Mouse (Mus musculus): ENCODE measurements around the gene Trip6. TPM values are rescaled to one million over a fixed set of nuclear protein-coding genes. Genes with fewer than 3 reads are reported as not detected.
A peak's percentile ranks its signal among the peaks of the same experiment; 100 is the strongest.

The Trip6 gene
- polyA plus RNA-seq, 1 experiment from 2014 or later, result 8.2 TPM

DNA sequence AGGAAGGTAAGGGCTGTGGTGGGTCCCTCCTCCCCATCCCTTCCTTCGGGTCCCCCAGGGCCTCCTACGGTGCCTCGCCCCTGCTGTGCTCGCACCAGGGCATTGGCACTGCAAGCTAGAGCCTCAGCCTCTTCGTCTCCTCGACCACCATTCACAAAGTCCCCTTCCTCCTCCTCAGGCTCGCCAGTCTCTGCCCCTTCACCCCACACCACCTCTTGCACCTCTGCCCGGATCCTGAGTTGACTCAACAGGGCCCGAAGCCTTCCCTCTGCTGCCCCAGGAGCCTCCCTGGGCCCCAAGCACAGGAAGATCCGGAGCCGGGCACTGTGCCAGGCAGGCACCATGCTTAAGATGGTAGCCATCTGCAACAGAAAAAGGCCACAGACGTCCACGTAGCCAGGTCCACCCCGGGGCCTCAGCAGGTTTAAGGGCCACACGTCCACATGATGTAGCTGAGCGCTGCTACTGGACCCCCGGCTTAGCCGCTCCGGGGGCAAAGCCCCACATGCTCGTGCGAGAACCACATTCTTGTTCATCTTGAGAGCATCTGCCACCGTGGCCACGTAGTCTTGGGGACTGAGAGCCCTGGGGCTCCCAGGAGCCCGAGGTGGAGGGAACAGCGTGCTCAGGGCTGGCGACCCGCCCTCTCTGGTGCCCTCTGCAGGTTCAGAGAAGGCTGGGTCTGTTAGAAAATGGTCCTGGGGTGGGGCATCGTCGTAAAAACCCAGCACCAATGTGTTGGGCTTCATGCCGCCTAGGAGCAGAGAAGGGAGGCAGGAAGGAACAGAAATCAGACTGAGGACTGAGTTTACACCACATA is 1.1 kb upstream of the Trip6 start:
- peaks cover 1% of the 10 kb centered on the region; the same call in 1 of the 2 replicates for H3K36me3 ChIP-seq (replicated peaks)
- no peaks in the 10 kb centered on the region for H3K9me3 ChIP-seq (replicated peaks)
- no peak overlapping the region for H3K4me3 ChIP-seq (replicated peaks)
- H3K9ac ChIP-seq, result no peak overlapping the region
- WGBS (ENCODE audit: insufficient replicate concordance), result 52% methylated on average over 28 of the region's 30 CpGs
- H3K4me2 ChIP-seq, result no peak overlapping the region
- peaks cover 54% of the 10 kb centered on the region for H3K4me1 ChIP-seq (replicated peaks)
- H3K27ac ChIP-seq (replicated peaks), result no peak overlapping the region
- 0 out of 2 replicates have a peak, but pooled peaks cover 4% of the 10 kb centered on the region for H3K27me3 ChIP-seq
- ATAC-seq (ENCODE audit: insufficient read depth), result 0 out of 2 replicates have a peak, but pooled peaks have one; percentile 7

DNA sequence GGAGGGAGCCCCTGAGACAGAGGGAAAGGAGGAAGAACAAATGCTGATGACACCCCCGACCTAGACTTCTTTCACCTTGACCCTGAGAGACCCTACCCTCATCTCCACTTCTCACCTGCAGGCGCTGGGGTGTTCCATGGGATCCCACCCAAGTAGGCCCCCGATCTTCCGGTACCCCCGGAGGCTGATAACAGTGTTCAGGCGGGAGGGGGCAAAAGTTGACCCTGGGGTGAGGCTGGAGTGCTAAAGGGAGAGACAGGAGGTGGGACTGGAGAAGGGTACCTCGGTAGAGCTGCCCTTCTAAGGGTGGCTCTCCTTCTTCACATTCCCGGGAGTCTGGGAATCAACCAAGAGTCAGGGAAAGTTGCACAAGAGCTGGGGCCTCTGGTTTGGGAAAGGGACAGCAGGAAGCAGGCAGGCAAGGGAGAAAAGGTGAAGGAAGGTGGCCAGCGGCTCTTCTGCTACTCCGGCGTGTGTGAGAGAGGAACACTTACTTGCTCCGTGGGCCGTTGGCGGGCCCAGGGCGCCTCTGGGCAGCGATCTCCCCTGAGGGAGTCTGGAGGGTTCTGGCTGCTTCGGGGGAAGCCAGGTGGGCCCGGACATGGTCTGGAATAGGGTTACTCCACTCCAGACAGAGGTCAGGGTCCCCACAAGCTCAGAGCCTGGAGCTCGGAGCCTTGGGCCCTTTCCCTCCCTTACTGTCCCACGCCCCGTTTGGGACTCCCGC is 575 bp downstream of the Trip6 start:
- ATAC-seq (ENCODE audit: insufficient read depth), result peak; percentile 25
- peak overlapping the region; percentile 76 for H3K4me2 ChIP-seq
- H3K27ac ChIP-seq (replicated peaks), result peak overlapping the region; percentile 54; the same call in 1 of the 2 replicates
- peak overlapping the region; percentile 56 for H3K4me3 ChIP-seq (replicated peaks)
- no peaks in the 10 kb centered on the region for H3K9me3 ChIP-seq (replicated peaks)
- peaks cover 14% of the 10 kb centered on the region for H3K36me3 ChIP-seq (replicated peaks)
- H3K9ac ChIP-seq, result peak overlapping the region; percentile 60
- H3K4me1 ChIP-seq (replicated peaks), result peaks cover 54% of the 10 kb centered on the region
- 0 out of 2 replicates have a peak, but pooled peaks cover 4% of the 10 kb centered on the region for H3K27me3 ChIP-seq
- WGBS (ENCODE audit: insufficient replicate concordance), result 6% methylated on average over 22 of the region's 22 CpGs

DNA sequence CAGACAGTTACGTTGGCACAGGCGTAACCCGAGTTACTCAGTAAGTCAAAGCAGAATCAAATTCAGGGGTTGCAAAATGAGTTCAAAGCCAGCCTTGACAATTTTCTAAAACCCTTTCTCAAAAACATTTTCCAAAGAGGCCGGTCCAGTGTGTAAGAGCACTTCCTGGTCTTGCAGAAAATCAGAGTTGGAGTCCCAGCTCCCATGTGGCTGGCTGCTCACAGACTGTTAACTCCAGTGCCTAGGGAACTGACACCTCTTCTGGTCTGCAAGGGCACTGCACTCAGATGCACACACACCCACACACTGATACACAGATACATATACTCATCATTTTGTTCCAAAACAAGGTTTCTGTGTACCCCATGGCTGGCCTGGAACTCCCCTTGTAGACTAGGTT is 5.8 kb downstream of the Trip6 start:
- no peaks in the 10 kb centered on the region for H3K9me3 ChIP-seq (replicated peaks)
- peak overlapping the region; percentile 98 for H3K9ac ChIP-seq
- peaks cover 41% of the 10 kb centered on the region for H3K36me3 ChIP-seq (replicated peaks)
- peak overlapping the region; percentile 92 for H3K27ac ChIP-seq (replicated peaks)
- ATAC-seq (ENCODE audit: insufficient read depth), result no peak
- 85% methylated on average over 4 of the region's 4 CpGs for WGBS (ENCODE audit: insufficient replicate concordance)
- peak overlapping the region; percentile 98 for H3K4me3 ChIP-seq (replicated peaks)
- no peaks in the 10 kb centered on the region for H3K27me3 ChIP-seq
- H3K4me1 ChIP-seq (replicated peaks), result peaks cover 56% of the 10 kb centered on the region
- H3K4me2 ChIP-seq, result peak overlapping the region; percentile 73

DNA sequence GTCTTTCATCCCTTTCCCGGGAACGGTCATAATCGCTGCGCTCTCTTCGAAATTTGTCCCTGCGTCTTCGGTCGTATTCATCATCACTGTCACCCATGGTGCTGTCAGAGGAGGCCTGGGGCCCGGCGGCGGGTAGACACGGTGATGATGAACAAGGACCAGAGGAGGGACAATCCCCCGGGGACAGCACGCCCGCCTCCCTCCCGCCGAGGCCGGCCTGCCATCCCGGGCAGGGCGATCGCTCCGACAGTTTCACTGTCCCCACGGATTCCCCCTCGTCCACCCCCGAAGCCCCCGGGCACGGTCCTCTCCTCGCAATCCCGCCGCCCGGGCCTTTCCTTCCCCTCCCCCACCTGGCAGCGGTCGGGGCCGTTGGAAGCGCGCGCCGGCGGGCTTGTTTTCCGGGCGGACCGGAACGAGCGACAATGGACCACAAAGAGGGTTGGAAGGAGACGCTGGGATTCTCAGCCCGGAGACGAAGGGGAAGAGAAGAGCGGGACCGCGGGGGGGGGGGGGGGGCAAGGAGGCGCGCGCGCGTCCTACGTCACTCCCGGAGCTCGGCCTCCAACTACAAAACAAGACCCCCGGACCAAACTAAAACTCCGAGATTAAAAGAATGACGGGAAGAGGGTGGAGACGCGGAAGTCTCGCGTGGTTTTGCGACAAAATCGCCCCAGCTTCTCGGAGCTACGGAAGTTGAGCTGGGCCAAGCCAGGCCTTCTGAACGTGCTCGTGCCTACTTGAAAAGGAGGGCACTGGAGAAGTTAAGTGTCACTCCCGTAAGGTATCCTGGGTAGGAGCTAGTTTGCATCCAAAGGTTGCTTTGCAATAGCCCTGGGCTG is 6.9 kb downstream of the Trip6 start, which contains the start of gene Srrt:
Gene Srrt (minus strand): TSS at position 604 of the 842 bp plus-strand sequence.
- Histone ChIP-seq H3K36me3 (replicated peaks) (peaks cover 51% of the 10 kb centered on the region), H3K4me2 (peak within 1 kb of the TSS; percentile 73), H3K27ac (replicated peaks) (peak within 1 kb of the TSS; percentile 92), H3K4me3 (replicated peaks) (peak within 1 kb of the TSS; percentile 98), H3K9ac (peak within 1 kb of the TSS; percentile 98), H3K4me1 (replicated peaks) (peaks cover 46% of the 10 kb centered on the region), H3K27me3 (no peaks in the 10 kb centered on the region), H3K9me3 (replicated peaks) (no peaks in the 10 kb centered on the region)
- ATAC-seq (ENCODE audit: insufficient read depth), result peak; percentile 82
- WGBS (ENCODE audit: insufficient replicate concordance), result 1% methylated on average over 64 of the region's 72 CpGs

DNA sequence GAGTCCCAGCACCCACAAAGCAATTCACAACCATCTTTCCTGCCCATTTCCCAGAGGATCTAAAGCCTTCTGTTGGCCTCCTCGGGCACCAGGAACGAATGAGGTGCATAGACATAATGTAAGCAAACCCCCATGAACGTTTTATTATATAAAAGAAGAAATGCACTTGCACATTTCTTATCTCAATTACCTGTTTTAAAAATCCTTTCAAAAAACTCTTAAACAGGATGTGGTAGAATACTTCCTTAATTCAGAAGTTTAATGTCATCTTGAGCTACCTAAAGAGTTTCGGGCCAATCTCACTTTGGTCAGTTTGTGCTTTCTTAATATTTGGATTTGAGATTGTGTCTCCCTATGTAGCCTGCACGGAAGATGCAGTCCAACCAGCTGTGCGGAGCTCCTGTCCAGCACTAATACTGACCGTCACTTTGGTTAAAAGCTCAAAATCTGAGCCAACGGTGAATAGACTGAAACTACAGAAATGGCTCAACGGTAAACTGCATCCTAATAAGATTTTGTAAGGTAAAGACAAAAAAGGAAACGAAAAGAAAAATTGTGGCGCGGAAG is 7.7 kb downstream of the Trip6 start:
- peaks cover 59% of the 10 kb centered on the region for H3K36me3 ChIP-seq (replicated peaks)
- ATAC-seq (ENCODE audit: insufficient read depth), result no peak
- peak overlapping the region; percentile 98 for H3K4me3 ChIP-seq (replicated peaks)
- H3K27me3 ChIP-seq, result no peaks in the 10 kb centered on the region
- peaks cover 38% of the 10 kb centered on the region for H3K4me1 ChIP-seq (replicated peaks)
- no peaks in the 10 kb centered on the region for H3K9me3 ChIP-seq (replicated peaks)
- WGBS (ENCODE audit: insufficient replicate concordance), result 7% methylated on average over 12 of the region's 12 CpGs
- peak overlapping the region; percentile 98 for H3K9ac ChIP-seq
- H3K4me2 ChIP-seq, result peak overlapping the region; percentile 73
- peak overlapping the region; percentile 92 for H3K27ac ChIP-seq (replicated peaks)

DNA sequence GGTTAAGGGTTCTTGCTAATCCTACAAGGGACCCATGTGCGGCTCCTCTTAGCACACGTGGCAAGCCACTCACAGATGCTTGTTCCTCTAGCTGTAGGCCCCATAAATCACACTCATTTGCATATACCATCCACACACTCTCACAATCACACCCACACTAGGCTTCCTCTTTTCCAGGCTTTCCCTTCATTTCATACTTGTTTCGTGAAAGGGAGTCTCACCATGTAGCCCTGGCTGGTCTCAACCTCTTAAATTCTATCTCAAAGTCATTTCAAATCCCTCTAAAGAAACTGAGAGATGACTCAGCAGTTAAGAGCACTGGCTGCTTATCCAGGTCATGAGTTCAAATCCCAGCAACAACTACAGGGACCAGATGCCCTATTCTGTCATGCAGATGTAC is 8.4 kb downstream of the Trip6 start:
- Histone ChIP-seq H3K4me3 (replicated peaks) (peak overlapping the region; percentile 98), H3K9me3 (replicated peaks) (no peaks in the 10 kb centered on the region), H3K36me3 (replicated peaks) (peaks cover 66% of the 10 kb centered on the region), H3K27ac (replicated peaks) (peak overlapping the region; percentile 39), H3K9ac (peak overlapping the region; percentile 98), H3K4me1 (replicated peaks) (peaks cover 37% of the 10 kb centered on the region), H3K4me2 (peak overlapping the region; percentile 73), H3K27me3 (no peaks in the 10 kb centered on the region)
- WGBS (ENCODE audit: insufficient replicate concordance), result 30% methylated on average over 3 of the region's 3 CpGs
- no peak for ATAC-seq (ENCODE audit: insufficient read depth)

DNA sequence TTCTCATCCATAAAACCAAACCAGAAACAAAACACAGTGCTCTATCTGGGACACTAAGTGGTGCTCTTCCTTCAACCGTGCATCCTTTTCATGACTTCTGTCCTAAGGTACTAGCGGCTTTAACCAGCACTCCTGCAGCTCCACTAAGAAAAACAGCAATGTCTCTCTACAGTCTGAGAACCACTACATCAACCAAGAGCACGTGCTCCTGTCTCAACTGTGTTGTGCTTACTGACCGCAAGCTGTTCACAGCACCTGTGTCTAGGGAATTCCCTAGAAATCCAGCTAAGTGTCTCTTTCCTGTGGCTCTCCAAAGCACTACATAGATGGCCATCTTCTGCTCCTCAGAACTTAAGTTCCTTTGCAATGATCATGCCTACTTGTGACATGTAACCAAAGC is 9.4 kb downstream of the Trip6 start:
- no peak overlapping the region; the same call in 1 of the 2 replicates for H3K9ac ChIP-seq
- peak overlapping the region; percentile 98 for H3K4me3 ChIP-seq (replicated peaks)
- H3K27me3 ChIP-seq, result no peaks in the 10 kb centered on the region
- H3K27ac ChIP-seq (replicated peaks), result peak overlapping the region; percentile 39; the same call in 1 of the 2 replicates
- 77% methylated on average over 4 of the region's 4 CpGs for WGBS (ENCODE audit: insufficient replicate concordance)
- H3K9me3 ChIP-seq (replicated peaks), result no peaks in the 10 kb centered on the region
- H3K4me1 ChIP-seq (replicated peaks), result peaks cover 37% of the 10 kb centered on the region
- ATAC-seq (ENCODE audit: insufficient read depth), result no peak
- H3K4me2 ChIP-seq, result peak overlapping the region; percentile 73
- H3K36me3 ChIP-seq (replicated peaks), result peaks cover 70% of the 10 kb centered on the region

DNA sequence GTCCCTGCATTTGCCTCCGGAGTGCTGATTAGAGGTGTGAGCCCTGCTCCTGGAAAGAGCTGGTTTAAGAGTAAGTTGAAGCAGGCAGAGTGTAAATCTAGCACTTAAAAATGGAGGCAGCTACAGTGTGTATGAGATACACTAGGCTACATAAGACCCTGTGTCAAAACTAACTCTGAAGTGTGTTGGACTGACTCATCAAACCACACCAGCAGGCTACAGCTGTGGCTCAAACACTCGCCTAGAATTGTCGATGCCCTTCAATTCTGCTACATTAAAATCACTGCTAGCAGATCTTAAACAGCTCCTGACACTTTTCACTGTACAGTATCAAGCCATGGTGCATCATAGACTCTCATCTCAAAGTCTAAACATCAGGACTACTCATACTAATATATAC is 10.0 kb downstream of the Trip6 start:
- WGBS (ENCODE audit: insufficient replicate concordance), result 56% methylated on average over 3 of the region's 3 CpGs
- Histone ChIP-seq H3K27me3 (no peaks in the 10 kb centered on the region), H3K36me3 (replicated peaks) (peaks cover 71% of the 10 kb centered on the region), H3K4me2 (peak overlapping the region; percentile 73), H3K27ac (replicated peaks) (no peak overlapping the region), H3K9ac (peak overlapping the region; percentile 22; the same call in 1 of the 2 replicates), H3K4me1 (replicated peaks) (peaks cover 37% of the 10 kb centered on the region), H3K9me3 (replicated peaks) (no peaks in the 10 kb centered on the region), H3K4me3 (replicated peaks) (peak overlapping the region; percentile 98; the same call in 1 of the 2 replicates)
- ATAC-seq (ENCODE audit: insufficient read depth), result no peak

DNA sequence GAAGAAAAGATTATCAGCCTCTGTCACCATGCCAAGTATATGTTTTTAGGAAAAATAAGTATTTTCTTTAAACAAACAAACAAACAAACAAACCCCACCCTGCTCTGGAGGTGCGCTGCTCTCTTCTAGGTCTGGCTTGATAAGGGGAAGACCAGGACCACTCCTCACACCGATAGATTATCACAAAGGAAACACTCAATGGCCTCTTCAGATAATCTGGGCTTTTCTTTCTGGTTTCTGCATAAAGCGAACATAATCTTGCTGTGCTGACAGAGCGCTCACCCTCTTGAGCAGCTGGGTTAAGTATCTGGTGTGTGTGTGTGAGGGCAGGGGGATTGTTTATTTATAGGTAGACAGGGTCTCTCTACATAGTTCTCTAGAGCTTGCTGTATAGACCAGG is 10.6 kb downstream of the Trip6 start:
- 0 out of 2 replicates have a peak overlapping the region, but pooled peaks have one; percentile 22 for H3K9ac ChIP-seq
- no peak overlapping the region for H3K4me3 ChIP-seq (replicated peaks)
- H3K4me2 ChIP-seq, result peak overlapping the region; percentile 73
- peaks cover 37% of the 10 kb centered on the region for H3K4me1 ChIP-seq (replicated peaks)
- ATAC-seq (ENCODE audit: insufficient read depth), result no peak
- no peaks in the 10 kb centered on the region for H3K27me3 ChIP-seq
- H3K36me3 ChIP-seq (replicated peaks), result peaks cover 74% of the 10 kb centered on the region
- 20% methylated on average over 4 of the region's 4 CpGs for WGBS (ENCODE audit: insufficient replicate concordance)
- H3K9me3 ChIP-seq (replicated peaks), result no peaks in the 10 kb centered on the region
- no peak overlapping the region for H3K27ac ChIP-seq (replicated peaks)

DNA sequence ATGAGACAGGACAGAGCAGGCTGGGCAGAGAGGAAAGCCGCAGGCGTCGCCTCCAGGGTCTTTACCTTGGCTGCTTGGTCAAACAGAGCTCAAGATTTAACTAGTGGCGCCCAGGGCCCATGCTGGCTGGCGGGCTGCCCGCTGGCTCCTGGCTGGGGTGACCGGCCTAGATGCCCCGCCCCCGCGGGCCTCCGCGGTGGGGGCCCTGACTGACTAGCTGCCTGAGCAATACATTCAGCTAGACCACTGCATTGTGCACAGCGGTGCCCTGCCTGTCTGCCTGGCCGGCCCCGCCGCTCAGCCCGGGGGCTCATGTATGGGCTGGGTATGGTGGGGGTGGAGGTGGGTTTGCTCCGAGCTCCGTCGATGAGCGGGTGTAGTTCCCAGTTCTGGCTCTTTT is 13.0 kb downstream of the Trip6 start:
- Histone ChIP-seq H3K9me3 (replicated peaks) (no peaks in the 10 kb centered on the region), H3K4me2 (no peak overlapping the region), H3K27me3 (no peaks in the 10 kb centered on the region), H3K27ac (replicated peaks) (no peak overlapping the region), H3K36me3 (replicated peaks) (peaks cover 95% of the 10 kb centered on the region), H3K4me3 (replicated peaks) (no peak overlapping the region), H3K4me1 (replicated peaks) (peaks cover 30% of the 10 kb centered on the region), H3K9ac (no peak overlapping the region)
- no peak for ATAC-seq (ENCODE audit: insufficient read depth)
- 87% methylated on average over 21 of the region's 21 CpGs for WGBS (ENCODE audit: insufficient replicate concordance)
